Mouse (Mus musculus): Measurements from ENCODE around the gene Mmp3. TPM values are rescaled to one million over a fixed set of nuclear protein-coding genes. Genes with fewer than 3 reads are reported as not detected.
"Not testable (repeated sequence)": the region's sequence is repeated elsewhere in the genome, so short reads cannot be mapped to it uniquely, and the experiment has no call there.

Gene Mmp3
- polyA plus RNA-seq (2014; fragmentation: Nextera tagmentation; extraction: Ambion mirVana), result not detected in 2 replicates

DNA sequence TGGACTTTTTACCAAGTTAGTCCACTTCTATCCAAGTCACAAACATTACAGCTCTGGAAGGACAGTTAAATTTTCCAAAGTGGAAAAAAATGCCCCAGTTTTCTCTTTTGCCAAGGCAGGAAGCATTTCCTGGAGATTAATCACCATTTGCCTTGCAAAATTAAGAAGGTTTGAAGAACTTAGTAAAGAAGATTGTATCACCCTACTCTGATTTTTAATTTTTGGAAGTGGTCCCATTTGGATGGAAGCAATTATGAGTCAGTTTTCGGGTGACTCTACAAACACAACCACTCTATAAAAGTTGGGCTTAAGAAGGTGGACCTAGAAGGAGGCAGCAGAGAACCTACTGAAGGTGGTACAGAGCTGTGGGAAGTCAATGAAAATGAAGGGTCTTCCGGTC, at the start of gene Mmp3:
TSS of gene Mmp3 (plus strand) at position 301 of the 400 bp plus-strand sequence.
- no peak within 1 kb of the TSS for H3K4me2 ChIP-seq
- ATAC-seq (replicated peaks; ENCODE audit: low FRiP score), result no peak
- no peaks in the 10 kb centered on the region for H3K27me3 ChIP-seq (replicated peaks; ENCODE audit: control insufficient read depth, insufficient read depth, low read length)
- H3K4me3 ChIP-seq (ENCODE audit: low read depth, low read length), result no peak within 1 kb of the TSS
- no peaks in the 10 kb centered on the region for H3K36me3 ChIP-seq (ENCODE audit: control insufficient read depth, insufficient read depth, low read length)
- H3K9me3 ChIP-seq (ENCODE audit: control insufficient read depth, low read length), result no peaks in the 10 kb centered on the region
- no peaks in the 10 kb centered on the region for H3K4me1 ChIP-seq (replicated peaks; ENCODE audit: control insufficient read depth, insufficient read depth, low read length)
- WGBS, result 83% methylated on average over 2 of the region's 2 CpGs
- no peak within 1 kb of the TSS for H3K9ac ChIP-seq (ENCODE audit: low read depth, low read length)
- H3K27ac ChIP-seq (ENCODE audit: low read depth, low read length), result no peak within 1 kb of the TSS
- DNase-seq (ENCODE audit: low spot score), result no peak

DNA sequence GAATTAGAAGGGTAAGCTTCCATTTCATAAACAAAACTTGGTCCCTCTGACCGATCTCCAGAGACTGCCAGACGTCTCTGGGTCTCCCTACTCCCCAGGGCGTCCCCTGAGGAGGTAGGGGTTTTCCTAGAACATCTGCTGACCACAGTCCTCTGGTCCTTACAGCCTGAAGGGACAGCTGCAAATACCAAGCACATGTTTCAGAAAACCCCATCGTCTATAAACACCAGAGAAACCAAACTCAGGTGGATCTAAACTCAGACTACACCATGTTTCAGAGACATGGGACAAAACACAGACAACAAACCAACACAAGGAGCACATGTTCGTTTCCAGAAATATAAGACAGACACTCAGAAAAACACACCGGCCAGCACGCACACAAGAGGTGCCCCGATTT, 49.1 kb upstream of the Mmp3 start:
- 73% methylated on average over 8 of the region's 8 CpGs for WGBS
- ATAC-seq (replicated peaks; ENCODE audit: low FRiP score); H3K4me1 ChIP-seq (replicated peaks; ENCODE audit: control insufficient read depth, insufficient read depth, low read length): not testable (repeated sequence)

DNA sequence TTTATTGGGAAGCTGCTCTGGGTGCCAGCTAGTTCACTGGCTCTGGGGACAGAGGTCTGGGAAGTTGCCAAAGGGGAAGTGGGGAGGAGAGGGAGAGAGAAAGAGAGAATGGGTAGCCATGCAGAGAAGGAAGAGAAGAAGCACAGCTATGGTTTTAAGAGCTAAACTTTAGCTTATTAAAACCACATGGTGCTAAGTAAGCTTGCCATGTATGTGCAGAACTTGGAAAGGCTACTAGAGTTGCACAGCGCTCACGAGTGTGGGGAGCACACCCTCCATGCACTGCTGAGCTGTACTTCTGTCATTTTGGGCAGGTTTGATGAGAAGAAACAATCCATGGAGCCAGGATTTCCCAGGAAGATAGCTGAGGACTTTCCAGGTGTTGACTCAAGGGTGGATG, 7.7 kb downstream of the Mmp3 start:
- H3K36me3 ChIP-seq (ENCODE audit: control insufficient read depth, insufficient read depth, low read length), result no peaks in the 10 kb centered on the region
- no peak for DNase-seq (ENCODE audit: low spot score)
- no peaks in the 10 kb centered on the region for H3K27me3 ChIP-seq (replicated peaks; ENCODE audit: control insufficient read depth, insufficient read depth, low read length)
- no peaks in the 10 kb centered on the region for H3K9me3 ChIP-seq (ENCODE audit: control insufficient read depth, low read length)
- H3K4me2 ChIP-seq, result no peak overlapping the region
- H3K27ac ChIP-seq (ENCODE audit: low read depth, low read length), result no peak overlapping the region
- 75% methylated on average over 2 of the region's 2 CpGs for WGBS
- H3K4me3 ChIP-seq (ENCODE audit: low read depth, low read length), result no peak overlapping the region
- H3K9ac ChIP-seq (ENCODE audit: low read depth, low read length), result no peak overlapping the region
- H3K4me1 ChIP-seq (replicated peaks; ENCODE audit: control insufficient read depth, insufficient read depth, low read length), result no peaks in the 10 kb centered on the region
- ATAC-seq (replicated peaks; ENCODE audit: low FRiP score), result no peak

More for the DNA sequence above, 49.1 kb upstream of the Mmp3 start:
- not testable (repeated sequence) for H3K36me3 ChIP-seq (ENCODE audit: control insufficient read depth, insufficient read depth, low read length); DNase-seq (ENCODE audit: low spot score); H3K9ac ChIP-seq (ENCODE audit: low read depth, low read length); H3K27ac ChIP-seq (ENCODE audit: low read depth, low read length); H3K4me2 ChIP-seq; H3K4me3 ChIP-seq (ENCODE audit: low read depth, low read length); H3K27me3 ChIP-seq (replicated peaks; ENCODE audit: control insufficient read depth, insufficient read depth, low read length); H3K9me3 ChIP-seq (ENCODE audit: control insufficient read depth, low read length)

DNA sequence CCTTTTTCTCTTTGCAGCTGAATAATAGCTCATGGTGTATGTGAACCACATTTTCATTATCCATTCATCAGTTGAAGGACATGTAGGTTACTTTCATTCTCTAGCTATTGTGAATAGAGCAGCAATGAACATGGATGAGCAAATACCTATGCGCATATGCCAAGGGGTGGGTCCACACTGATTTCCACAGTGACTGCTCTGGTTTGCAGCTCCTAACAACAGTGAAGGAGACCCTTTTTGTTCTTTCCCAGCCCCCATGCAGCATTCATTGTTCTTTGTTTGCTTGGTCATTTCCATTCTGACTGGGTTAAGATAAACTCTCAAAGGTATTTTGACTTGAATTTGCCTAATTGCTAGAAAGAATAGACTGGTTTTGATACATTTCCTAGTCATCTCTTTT, 24.6 kb downstream of the Mmp3 start:
- Histone ChIP-seq H3K4me3 (ENCODE audit: low read depth, low read length) (no peak overlapping the region), H3K36me3 (ENCODE audit: control insufficient read depth, insufficient read depth, low read length) (no peaks in the 10 kb centered on the region), H3K27me3 (replicated peaks; ENCODE audit: control insufficient read depth, insufficient read depth, low read length) (no peaks in the 10 kb centered on the region), H3K9me3 (ENCODE audit: control insufficient read depth, low read length) (no peaks in the 10 kb centered on the region), H3K27ac (ENCODE audit: low read depth, low read length) (no peak overlapping the region), H3K4me1 (replicated peaks; ENCODE audit: control insufficient read depth, insufficient read depth, low read length) (no peaks in the 10 kb centered on the region), H3K4me2 (no peak overlapping the region), H3K9ac (ENCODE audit: low read depth, low read length) (no peak overlapping the region)
- WGBS, result 92% methylated on average over 1 of the region's 1 CpGs
- no peak for DNase-seq (ENCODE audit: low spot score)
- ATAC-seq (replicated peaks; ENCODE audit: low FRiP score), result no peak

DNA sequence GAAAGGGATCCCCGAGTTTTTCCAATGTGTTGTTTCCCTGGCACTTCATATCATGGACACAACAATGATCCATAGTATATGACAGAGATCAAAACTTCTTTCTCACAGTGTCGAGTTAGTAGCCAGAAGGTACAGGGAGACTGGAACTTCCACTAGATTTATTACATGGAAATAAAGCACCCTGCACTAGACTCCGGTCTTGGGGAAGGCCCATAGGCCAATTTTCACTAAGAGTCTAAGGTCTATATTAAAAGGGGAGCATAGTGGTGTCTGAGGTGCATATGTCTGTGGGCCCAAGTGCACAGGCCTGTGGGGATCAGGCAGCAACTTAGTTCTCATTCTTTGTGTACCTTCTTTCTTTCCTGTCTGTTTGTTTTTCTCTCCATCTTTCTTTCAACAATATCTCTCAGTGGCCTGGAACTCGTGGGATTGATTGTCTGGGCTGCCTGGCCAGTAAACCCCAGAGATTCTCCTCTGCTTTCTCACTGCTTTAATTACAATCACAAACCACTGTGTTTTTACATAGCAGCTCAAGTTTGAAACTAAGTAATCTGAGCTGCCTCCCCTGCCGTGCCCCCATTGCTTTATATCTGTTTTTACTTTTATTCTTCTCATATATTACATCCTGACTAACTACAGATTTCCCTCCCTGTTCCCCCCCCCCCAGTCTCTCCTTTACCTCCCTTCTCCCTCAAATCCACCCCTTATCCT, 38.2 kb downstream of the Mmp3 start:
- no peaks in the 10 kb centered on the region for H3K36me3 ChIP-seq (ENCODE audit: control insufficient read depth, insufficient read depth, low read length)
- ATAC-seq (replicated peaks; ENCODE audit: low FRiP score), result no peak
- no peaks in the 10 kb centered on the region for H3K9me3 ChIP-seq (ENCODE audit: control insufficient read depth, low read length)
- DNase-seq (ENCODE audit: low spot score), result no peak
- WGBS, result 61% methylated on average over 5 of the region's 5 CpGs
- H3K9ac ChIP-seq (ENCODE audit: low read depth, low read length), result no peak overlapping the region
- H3K4me3 ChIP-seq (ENCODE audit: low read depth, low read length), result no peak overlapping the region
- H3K4me2 ChIP-seq, result no peak overlapping the region
- no peak overlapping the region for H3K27ac ChIP-seq (ENCODE audit: low read depth, low read length)
- no peaks in the 10 kb centered on the region for H3K27me3 ChIP-seq (replicated peaks; ENCODE audit: control insufficient read depth, insufficient read depth, low read length)
- H3K4me1 ChIP-seq (replicated peaks; ENCODE audit: control insufficient read depth, insufficient read depth, low read length), result no peaks in the 10 kb centered on the region

DNA sequence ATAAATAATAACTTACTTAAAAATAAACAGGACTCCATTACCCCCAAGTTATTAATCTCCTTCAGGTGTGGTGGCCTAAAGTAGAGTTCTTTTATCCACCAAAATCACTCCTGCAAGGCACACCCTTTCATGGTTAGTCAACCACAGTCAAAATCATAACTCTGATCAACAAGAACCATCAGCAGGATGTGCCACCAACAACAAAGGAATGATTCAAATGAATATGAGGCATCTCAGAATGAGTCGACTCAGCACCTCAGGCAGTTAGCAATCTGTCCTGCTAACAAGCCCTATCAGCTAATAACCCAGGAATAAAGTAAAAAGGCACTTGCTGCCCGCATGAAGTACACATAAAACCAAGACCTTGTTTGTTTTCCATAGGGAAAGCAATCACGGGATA, 55.5 kb downstream of the Mmp3 start:
- WGBS, result 77% methylated on average over 3 of the region's 3 CpGs
- Histone ChIP-seq H3K4me2 (no peak overlapping the region), H3K27ac (ENCODE audit: low read depth, low read length) (no peak overlapping the region), H3K27me3 (replicated peaks; ENCODE audit: control insufficient read depth, insufficient read depth, low read length) (no peaks in the 10 kb centered on the region), H3K9me3 (ENCODE audit: control insufficient read depth, low read length) (no peaks in the 10 kb centered on the region), H3K36me3 (ENCODE audit: control insufficient read depth, insufficient read depth, low read length) (no peaks in the 10 kb centered on the region), H3K4me3 (ENCODE audit: low read depth, low read length) (no peak overlapping the region), H3K4me1 (replicated peaks; ENCODE audit: control insufficient read depth, insufficient read depth, low read length) (no peaks in the 10 kb centered on the region), H3K9ac (ENCODE audit: low read depth, low read length) (no peak overlapping the region)
- DNase-seq (ENCODE audit: low spot score), result no peak
- no peak for ATAC-seq (replicated peaks; ENCODE audit: low FRiP score)

DNA sequence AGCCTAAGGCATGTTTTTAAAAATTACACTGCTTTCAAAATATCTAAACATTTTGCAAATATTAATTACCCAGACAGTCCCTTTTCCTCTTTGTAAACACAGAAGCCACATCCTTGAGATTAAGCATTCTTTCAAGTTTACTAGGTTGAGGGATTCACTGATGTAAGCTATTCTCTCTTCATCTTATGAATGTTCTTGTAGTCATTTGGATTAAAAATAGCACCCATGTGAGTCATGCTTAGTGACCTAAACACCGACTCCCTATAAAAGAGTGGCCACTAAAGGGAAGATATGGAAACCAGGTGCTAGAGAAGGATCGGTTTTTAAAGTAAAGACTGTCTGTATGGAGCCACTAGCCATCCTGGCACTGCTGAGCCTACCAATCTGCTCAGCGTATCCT, 56.4 kb downstream of the Mmp3 start, which contains the start of gene Mmp10:
TSS of gene Mmp10 (plus strand) at position 302 of the 400 bp plus-strand sequence.
- DNase-seq (ENCODE audit: low spot score) (no peak), ATAC-seq (replicated peaks; ENCODE audit: low FRiP score) (no peak)
- no peak within 1 kb of the TSS for H3K4me2 ChIP-seq
- no peaks in the 10 kb centered on the region for H3K4me1 ChIP-seq (replicated peaks; ENCODE audit: control insufficient read depth, insufficient read depth, low read length)
- no peak within 1 kb of the TSS for H3K4me3 ChIP-seq (ENCODE audit: low read depth, low read length)
- no peaks in the 10 kb centered on the region for H3K9me3 ChIP-seq (ENCODE audit: control insufficient read depth, low read length)
- H3K9ac ChIP-seq (ENCODE audit: low read depth, low read length), result no peak within 1 kb of the TSS
- H3K27ac ChIP-seq (ENCODE audit: low read depth, low read length), result no peak within 1 kb of the TSS
- whole genome bisulfite sequencing, result 76% methylated on average over 3 of the region's 3 CpGs
- no peaks in the 10 kb centered on the region for H3K27me3 ChIP-seq (replicated peaks; ENCODE audit: control insufficient read depth, insufficient read depth, low read length)
- no peaks in the 10 kb centered on the region for H3K36me3 ChIP-seq (ENCODE audit: control insufficient read depth, insufficient read depth, low read length)

Other genes starting within 250 kb of the Mmp3 start
- gene Mmp13, start 173.3 kb upstream of the Mmp3 start, polyA plus RNA-seq (2014; fragmentation: Nextera tagmentation; extraction: Ambion mirVana), result not detected in 2 replicates
- gene Mmp12, start 101.4 kb upstream of the Mmp3 start, polyA plus RNA-seq (2014; fragmentation: Nextera tagmentation; extraction: Ambion mirVana), result 0.11 TPM in 1 of 2 replicates, not detected in the other
- gene Mmp1b, start 57.8 kb upstream of the Mmp3 start, polyA plus RNA-seq (2014; fragmentation: Nextera tagmentation; extraction: Ambion mirVana), result not detected in 2 replicates
- not detected in 2 replicates for gene Mmp10, start 56.5 kb downstream of the Mmp3 start, polyA plus RNA-seq (2014; fragmentation: Nextera tagmentation; extraction: Ambion mirVana)
- gene Mmp8, start 112.6 kb downstream of the Mmp3 start, polyA plus RNA-seq (2014; fragmentation: Nextera tagmentation; extraction: Ambion mirVana), result 0.48 and 0.61 TPM in 2 replicates
- gene Mmp27, start 125.6 kb downstream of the Mmp3 start, polyA plus RNA-seq (2014; fragmentation: Nextera tagmentation; extraction: Ambion mirVana), result not detected in 2 replicates
- not detected in 2 replicates for gene Mmp20, start 182.4 kb downstream of the Mmp3 start, polyA plus RNA-seq (2014; fragmentation: Nextera tagmentation; extraction: Ambion mirVana)
- not detected in 2 replicates for gene Mmp7, start 246.3 kb downstream of the Mmp3 start, polyA plus RNA-seq (2014; fragmentation: Nextera tagmentation; extraction: Ambion mirVana)

All from liver, embryonic 11.5 days (tissue).